Mouse (Mus musculus): ENCODE measurements around the gene Mfn2.

Gene Mfn2

DNA sequence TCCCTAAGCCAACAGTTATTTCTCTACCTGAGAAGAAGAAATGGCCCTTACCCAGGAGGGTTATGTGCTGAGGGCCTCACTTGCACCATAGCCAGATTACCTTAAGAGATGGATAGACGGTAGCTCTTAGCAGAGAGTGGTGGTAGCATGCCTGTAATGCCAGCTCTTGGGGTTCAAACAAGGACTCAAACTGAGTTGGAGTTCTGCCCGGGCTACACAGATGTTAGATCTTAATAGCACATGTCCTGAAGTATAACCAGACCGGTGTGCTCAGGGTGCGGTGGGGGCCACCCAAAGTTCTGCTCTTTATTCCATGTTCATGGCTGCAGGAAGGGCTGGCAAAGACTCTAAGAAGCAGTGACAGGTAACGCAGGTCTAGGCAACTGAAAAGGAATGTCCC is 5.0 kb upstream of the Mfn2 start:
- DNase-seq = no peak

DNA sequence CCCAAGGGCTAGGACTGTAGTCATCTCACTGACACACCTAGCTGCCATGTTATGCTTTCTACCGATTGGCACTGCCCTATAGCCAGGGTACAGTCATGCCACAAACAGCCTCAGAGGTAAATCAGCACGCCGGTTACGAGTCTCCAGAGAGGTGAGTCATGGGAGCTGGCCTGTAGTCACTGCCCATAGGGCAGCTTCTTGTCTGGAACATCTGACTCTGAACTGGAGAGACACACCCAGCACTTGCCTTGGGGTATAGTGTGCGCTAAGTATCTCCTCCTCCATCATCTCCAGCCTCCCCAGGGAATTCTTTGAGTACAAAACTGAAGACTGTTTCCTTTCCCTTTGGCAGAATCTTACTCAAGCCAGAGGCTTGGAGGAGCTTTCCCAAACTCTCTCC is 1.7 kb upstream of the Mfn2 start:
- no peak for DNase-seq

DNA sequence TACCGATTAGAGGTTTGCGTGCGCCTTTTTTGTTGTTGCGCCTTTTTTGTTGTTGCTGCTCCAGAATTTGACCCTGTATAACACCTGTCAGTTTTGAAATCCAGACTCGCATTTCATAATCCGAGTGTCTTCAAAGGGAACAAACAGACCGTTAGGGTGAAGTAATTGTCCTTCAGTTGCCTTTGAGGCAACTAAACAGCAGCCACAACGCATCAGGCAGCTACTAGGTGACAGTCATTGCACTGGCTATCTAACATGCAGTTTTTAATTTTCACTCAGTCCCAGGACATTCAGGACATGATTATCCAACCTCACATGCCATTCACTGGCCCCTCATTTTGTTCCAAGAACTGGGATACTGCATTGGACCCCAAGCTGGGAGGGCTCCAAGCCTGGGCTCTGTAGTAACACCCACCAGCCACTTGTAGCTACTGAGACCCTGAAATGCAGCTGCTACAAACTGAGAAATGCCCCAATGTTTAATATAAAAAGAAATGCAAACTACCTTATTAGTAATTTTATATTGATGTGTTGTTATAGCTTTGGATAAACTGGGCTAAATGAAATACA is 671 bp upstream of the Mfn2 start:
- DNase-seq = no peak

DNA sequence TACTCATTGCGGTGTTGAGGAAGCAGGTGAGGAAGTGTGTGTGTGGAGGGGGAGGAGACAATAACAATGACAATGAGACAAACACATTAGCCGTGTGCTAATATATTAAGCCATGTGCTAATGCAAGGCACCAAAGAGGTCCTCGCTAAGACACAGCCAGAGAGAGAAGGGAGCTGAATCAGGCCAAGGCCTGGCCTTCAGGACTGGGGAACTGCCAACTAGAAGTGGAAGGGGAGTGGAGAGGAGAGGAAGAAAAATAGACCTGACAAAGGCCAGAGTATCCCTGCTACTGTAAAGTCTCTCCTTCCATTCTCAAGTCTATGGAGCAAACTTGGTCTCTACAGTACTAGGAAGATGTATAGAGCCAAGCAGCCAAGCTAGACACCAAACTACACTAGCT is 903 bp downstream of the Mfn2 start:
- DNase-seq = no peak

DNA sequence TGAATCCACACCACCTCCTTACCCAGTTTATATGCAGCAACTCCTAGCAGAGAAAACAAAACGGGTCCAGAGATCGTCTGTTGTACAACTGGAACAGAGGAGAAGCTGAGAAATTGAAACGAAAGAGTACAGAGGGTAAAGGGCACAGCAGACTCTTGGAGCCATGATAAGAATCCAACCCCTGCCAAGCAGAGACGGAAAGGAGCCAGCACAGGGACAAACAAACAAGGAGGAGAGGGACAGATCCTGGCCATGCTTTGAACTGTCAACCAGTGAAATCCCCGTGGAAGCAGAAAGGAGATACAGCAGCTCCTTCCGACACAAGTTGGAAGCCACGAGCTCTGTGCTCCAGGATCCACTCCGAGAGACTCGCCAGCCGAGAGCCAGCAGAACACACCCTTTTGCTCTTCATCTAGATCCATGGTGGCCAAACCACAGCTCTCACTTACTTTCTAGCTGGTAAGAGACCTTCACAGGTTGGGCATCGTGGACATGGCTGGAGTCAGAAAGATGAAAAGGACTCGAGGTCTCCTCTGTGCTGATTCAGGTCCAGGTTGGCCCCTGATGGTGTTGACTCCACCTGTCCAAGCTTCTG is 1.5 kb downstream of the Mfn2 start:
- no peak for DNase-seq

DNA sequence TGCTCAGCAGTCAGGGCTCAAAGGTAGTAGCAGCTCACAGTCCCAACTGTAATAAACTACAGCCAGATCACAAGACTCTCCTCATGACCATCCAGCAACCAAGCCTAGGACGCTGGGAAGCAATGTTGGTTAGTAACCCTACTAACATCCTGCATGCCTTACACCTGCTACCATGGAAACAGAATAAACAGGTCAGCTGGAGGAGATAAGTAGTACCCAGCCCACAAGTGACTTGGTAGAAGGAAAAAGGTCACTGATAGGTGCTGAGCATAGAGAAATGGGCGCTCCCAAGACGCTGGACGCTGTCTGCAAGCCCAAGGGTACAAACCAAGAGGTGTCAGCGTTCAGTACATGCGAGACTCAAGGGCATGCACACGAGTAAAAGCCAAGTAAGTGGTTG is 4.1 kb downstream of the Mfn2 start:
- DNase-seq = no peak

DNA sequence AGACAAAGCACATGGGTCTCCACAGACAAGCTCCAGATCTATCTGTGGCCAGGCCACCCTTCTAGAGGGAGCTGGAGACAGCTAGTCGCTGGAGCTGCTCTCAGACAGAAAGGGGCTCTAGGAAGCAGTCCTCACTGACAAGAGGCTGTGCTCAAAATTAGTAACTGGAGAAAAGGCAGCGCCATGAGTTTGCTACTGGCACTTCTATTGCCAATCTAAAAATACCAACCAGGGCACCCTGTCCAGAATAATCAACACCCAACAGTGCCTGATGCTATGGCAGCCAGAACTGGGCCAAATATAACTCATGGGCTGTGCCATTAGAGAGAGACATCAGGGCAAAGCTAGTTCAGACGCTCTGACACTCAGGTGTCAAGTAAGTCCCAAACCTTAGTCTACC is 7.2 kb downstream of the Mfn2 start:
- DNase-seq = no peak

DNA sequence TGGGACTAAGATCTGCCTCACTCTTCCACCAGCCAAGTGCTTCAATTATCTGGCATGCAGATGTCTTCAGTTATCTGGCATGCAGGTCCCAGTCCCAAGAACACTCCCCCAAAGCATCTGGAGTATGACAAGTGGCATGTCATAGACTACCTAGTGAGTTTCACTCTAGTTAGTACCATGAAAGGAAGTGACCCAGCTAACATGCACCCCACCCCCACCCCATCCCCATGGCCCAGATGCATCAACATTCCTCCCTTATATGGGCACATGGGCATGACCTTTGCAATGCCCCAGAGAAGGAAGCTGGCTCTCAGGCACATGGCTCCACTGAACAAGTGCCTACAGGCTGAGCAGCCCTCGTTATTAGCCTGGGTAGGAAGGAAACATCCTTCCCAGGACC is 8.1 kb downstream of the Mfn2 start:
- no peak for DNase-seq

DNA sequence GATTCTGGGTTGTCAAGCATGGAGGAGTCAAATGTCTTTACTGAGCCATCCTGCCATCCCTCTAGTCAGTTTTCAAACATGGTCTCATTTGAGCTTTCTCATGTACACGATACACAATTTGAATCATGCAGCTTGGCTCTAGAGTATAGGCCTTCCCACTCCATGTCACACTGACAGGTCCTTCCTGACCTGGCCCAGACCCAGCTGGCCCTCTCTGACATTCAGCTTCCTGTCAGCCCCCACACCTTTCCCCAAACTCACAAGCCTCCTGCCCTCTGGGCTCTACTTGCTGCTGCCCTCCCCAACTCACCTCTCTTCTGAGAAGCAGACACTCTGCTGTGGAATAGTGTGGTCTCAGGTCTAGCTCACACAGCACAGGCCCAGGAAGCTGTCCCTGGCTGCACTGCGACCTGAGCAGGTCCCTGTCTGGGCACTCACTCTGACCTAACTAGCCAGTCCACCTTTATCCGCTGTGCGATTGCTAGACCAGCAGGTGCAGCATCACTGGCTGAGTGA is 8.6 kb downstream of the Mfn2 start:
- no peak for DNase-seq

DNA sequence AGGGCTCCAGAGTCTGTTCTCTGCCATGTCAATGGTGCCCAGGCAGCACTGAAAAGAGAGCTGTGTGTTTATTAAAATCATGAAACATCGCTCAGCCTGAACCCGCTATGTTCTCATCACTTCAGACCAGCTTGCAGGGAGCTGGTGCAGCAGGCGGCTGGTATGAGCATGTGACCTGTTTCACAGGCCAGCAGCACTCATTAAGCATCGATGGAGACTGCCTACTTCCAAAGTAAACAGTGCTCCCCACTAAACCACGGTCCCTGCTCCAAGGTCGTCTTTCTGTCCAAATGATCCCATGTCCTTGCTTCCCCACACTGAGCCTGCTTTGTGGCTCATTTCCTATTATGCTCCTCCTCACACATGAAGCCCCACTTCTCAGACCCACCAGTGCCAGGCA is 14.2 kb downstream of the Mfn2 start:
- DNase-seq = no peak

DNA sequence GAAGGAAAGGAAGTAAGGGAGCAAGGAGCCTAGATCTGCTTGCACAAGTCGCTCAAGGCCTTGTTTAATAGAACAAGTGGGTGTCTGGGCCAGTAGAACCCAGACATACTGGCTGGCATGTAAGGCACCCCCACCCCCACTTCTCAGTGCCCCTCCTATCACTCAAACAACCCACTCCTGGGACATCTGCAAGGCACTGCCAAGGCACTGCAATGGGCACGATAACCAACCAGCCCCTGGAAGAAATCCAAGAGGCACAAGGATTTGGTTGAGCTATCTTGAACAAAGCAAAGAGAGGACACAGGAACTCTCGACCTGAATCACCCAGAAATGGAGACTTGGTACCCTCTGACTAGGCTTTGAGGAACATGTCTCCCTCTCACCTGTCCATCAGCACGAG is 16.3 kb downstream of the Mfn2 start:
- DNase-seq = no peak

DNA sequence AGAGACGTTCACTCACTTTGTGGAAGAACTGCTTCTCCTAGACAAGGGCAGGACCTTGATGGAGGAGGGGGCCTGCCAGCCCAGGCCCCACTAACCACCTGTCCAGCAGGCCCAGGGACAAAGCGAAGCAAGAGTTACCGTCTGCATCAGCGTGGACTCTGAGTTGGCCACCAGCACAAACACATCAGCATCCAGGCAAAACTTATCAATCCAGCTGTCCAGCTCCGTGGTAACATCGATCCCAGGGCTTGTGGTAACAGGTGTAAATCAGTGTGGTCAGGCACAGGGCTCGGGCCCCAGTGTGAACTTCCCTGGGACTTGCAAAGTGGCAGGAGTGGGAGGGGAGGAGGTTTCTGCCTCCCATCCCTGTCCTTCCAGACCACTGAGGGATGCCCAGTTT is 17.2 kb downstream of the Mfn2 start:
- DNase-seq = no peak

DNA sequence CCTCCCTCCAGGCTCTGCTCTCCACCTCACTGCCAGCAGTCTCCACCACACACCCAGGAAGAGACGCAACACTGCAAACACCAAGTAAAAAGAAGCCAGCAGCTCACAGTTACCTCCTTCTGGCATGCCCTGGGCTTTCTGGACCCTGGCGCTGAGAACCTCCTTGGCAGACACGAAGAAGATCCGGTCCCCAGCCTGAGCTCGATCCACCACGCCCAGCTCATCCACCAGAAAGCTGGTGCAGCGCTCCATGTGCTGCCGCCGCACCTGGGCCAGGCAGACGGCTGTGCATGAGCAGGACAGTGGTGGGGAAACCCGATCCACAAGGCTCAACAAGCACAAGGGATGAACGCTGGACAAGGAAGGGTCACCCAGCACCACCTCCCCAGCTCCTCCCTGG is 18.3 kb downstream of the Mfn2 start:
- no peak for DNase-seq

DNA sequence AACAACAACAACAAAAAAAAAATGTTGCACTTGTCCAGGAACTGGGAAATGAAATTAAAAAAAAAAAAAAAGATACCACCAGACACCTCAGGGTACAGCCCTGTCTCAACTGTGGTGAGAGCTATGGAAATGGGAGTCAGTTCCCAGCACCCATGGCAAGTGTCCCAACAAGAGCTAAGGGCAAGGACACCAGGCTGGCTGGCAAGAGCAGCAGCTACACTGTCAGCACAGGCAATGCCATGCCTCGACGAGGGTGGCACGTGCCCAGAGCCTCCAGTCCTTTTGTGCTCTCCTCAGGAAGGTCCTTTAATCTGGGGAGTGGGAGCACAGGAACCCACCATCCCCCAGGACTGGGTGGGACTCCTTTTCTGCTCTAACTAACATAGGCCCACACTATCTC is 20.4 kb downstream of the Mfn2 start:
- DNase-seq = no peak

DNA sequence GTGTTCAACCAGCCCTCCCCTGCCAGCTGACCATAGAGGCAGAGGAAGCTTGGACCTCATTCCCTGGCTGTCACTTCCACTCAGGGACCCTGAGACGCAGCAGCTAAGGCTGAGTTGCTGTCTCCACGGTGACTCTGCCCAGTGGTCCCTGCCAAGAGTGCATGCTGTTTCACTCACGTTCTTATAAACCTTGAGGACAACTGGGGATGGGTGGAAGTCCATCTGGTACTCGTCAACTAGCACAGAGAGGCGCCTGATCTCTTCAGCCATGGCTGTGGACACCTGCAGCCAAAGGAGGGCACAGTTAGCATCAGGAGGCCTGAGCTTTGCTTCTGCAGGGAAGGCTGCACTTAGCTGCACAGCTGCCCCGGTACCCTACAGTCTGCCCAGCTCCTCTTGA is 21.5 kb downstream of the Mfn2 start:
- DNase-seq = no peak

DNA sequence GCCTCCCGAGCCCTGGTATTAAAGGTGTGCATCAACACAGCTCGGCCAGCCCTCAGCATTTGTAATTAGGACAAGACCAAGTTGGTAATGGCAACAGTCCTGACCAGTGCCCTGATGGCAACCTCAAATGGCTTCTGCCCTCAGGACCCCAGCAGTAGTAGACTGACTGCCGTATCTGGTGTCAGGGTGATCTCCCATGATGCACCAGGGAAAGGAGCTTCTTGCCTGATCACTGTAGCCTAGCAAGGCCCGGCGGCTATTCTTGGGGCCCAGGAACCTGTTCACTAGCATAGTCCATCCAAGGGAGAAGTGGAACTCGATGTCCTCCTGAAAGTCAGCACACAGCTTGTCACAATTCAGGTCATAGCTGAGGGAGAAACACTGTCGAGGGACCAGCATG is 22.7 kb downstream of the Mfn2 start:
- DNase-seq = no peak

DNA sequence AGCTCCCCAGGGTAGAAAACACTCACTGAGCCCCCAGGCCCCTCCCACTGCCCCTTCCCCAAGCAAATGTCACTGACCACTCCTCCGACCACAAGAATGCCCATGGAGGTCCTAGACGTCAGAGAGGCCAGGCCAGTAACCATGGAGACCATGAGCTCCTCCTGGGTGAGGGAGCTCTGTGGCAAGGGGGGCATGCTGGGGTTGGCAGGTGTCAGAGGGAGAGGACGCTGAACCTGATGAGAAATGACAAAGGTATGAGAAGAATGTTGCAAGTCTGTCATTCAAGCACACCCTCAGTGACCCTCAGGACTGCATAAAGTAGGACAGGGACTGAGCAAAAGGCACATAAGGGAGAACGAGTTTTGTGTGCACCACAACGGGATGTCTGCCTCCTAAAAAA is 24.6 kb downstream of the Mfn2 start:
- no peak for DNase-seq

DNA sequence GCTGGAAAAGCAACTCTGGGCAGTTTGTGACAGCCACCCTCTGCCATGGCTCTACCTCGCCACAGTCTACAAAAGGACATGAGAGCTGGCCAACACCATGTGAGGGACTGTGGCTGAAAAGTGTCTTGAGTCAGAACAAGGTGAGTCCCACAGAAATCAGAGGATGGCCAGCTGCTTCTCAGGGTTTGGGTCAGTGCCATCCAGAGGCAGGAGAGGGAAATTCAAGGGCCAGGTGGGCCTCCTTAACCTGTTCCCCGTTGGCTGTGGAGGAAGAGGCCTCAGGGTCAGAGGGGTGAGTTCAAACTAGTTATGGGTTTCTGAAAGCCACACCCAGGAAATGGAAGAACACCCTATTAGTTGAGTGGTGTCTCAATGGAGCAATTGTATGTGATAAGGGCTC is 25.0 kb downstream of the Mfn2 start:
- no peak for DNase-seq

DNA sequence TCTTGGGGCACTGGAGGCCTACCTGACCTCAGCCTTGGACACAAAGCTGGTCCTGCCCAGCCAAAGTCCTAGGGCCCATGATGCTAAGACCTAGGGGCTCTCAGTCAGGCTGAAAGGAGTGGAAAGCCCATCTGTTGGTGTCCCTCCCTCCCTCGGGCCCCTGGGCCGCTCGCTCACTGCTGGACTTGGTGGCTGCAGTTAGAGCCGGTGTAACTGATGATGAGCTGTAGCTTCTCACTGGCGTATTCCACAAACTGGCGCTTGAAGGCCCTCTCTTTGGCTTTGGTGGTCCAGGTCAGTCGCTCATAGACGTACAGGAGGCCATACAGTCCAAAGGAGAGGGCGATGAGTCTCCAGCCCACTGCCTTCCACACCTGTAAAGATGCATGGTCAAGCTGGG is 26.0 kb downstream of the Mfn2 start:
- no peak for DNase-seq

DNA sequence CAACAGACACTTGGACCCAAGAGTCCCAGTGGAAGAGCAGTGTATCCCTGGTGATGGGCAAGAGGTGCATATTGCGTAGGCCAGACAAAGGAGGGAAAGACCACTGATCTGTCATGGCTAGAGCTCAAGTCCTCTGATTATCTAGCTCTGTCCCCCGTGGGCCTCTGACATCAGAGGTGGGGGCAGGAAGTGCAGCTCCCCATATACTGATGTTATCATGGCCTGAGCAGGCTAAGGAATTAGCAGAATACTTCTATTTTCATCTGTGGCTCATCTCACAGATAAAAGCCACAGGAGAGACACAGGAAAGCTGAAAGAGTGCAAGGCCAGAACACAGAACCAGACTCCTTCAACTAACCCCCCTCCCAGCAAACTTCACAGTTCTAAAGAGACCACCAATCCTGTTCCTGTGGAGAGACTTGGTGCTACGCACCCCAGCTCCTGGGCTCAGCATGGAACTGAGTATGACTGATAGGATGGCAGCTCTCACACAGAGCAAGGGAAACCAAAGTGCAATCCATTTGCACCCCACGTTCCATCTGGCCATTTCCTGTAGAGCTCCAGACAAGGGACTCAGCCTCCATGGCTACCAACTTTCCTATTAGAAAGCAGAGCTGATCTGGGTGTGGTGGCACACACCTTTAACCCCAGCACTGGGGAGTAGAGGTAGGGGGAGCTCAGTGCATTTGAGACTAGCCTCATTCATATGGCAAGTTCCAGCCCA is 28.5 kb downstream of the Mfn2 start:
- no peak for DNase-seq

DNA sequence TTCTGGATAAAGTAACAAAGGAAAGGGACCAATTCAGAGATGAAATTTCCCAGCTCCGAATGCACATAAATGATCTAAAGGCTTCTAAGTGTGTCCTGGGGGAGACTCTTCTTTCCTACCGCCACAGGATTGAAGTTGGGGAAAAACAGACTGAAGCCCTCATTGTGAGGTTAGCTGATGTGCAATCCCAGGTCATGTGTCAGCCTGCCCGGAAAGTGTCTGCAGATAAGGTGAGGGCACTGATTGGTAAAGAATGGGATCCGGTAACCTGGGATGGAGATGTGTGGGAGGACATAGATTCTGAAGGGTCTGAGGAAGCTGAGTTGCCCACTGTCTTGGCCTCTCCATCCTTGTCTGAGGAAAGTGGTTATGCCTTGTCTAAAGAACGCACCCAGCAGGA is 35.3 kb downstream of the Mfn2 start:
- no peak for DNase-seq

DNA sequence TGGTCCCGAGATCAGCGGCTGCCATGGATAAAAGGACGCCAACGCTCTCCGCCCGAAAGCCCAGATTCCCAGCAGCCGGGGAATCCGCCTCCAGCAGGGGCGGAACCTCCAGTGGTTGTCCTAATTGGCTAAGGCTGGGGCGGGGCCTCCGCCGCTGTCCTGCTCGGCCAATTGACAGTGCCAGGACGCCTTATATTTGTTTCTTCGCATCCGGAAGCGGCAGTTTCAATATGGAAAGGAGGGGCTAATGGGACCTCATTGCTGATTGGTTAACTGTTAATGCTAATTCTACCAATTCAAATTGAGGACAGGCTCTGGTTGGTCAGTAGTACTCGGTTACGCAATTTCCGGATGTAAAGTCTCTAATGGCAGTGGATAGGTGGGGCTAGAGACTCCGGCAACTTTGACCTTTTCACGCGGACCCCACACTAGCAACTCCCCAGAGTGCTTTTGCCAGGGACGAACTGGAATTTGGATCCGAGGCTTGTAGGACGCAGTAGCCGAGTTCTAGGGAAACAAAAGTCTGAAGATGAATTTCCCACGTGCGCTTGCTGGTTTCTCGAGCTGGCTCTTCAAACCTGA is 36.0 kb downstream of the Mfn2 start, which contains the start of the genes Miip and Fv1:
Miip (minus strand) TSS at position 367 of the 582 bp plus-strand sequence.
Fv1 (plus strand) TSS at position 530 of the 582 bp plus-strand sequence.
- DNase-seq = peak; percentile 84 to 87

DNA sequence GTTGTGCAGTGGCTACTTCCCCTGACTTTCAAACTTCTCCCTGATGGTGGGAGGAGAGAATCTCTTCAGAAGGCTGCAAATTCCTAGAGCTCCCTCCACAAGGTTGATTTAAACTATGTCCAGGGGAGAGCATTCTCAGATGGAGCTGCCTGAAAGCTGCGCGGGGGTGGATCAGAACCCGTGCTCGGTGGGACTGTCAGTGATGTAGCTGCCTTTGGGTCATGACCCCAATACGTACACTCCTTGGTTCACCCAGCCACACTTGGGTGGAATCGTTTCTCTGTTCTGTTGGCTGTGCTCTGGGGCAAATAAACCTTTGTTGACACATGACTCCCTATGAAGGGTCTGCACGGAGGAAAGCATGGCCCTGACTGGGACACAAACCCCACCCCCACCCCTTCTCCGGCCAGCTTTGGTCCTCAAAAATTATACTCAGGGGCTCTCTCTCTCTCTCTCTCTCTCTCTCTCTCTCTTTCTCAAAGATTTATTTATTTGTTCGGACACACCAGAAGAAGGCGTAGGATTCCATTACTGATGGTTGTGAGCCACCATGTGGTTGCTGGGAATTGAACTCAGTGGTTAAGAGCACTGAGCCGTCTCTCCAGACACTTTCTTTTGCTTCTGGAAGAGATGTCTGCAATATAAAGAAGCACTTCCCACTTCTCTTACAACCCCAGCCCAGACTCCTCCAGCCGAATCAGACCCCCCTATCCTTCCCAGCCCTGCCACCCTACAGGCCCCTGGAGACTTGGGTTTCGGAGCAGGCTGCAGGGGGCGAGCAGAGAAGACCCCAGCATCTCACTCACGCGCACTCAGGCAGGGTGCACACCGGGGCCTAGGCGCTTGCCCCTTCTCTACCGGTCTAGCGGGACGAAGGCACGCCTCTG is 36.7 kb downstream of the Mfn2 start:
- DNase-seq = no peak
